Mouse (Mus musculus) midbrain, embryonic 10.5 days (tissue): Measurements from ENCODE around the gene Sec61a2. TPM values are rescaled to one million over a fixed set of nuclear protein-coding genes. Genes with fewer than 3 reads are reported as not detected.

Source experiments
- DNase-seq: peaks from one replicate; pipeline ENCODE4 v3.0.0-alpha.2; 2017; ENCODE audit warnings: low spot score
- H3K27ac ChIP-seq: fragments of 300-500 bp; sonication (generic); replicated peaks from 2 replicates; pipeline ENCODE4 v1.5.1; 2016; ENCODE audit warnings: mild to moderate bottlenecking
- H3K27me3 ChIP-seq: fragments of 300-500 bp; sonication (generic); 2 replicates; pipeline ENCODE4 v1.6.1; 2016; ENCODE audit warnings: low read depth, mild to moderate bottlenecking; ENCODE audit not compliant: poor library complexity, severe bottlenecking
- H3K36me3 ChIP-seq: fragments of 300-500 bp; sonication (generic); 2 replicates; pipeline ENCODE4 v1.6.1; 2016; ENCODE audit warnings: mild to moderate bottlenecking, moderate library complexity
- H3K4me1 ChIP-seq: fragments of 300-500 bp; sonication (generic); 2 replicates; pipeline ENCODE4 v1.6.1; 2016
- H3K4me3 ChIP-seq: fragments of 300-500 bp; sonication (generic); 2 replicates; pipeline ENCODE4 v1.5.1; 2016; ENCODE audit warnings: mild to moderate bottlenecking, moderate library complexity
- H3K9me3 ChIP-seq: fragments of 300-500 bp; sonication (generic); replicated peaks from 2 replicates; pipeline ENCODE4 v1.6.1; 2016; ENCODE audit warnings: mild to moderate bottlenecking
- WGBS: fragments of 180-500 bp; shearing (Covaris S2); methylation state at CpG from one replicate; pipeline ENCODE4 v1.1.7; 2016; 5-methylcytosine and 5-hydroxymethylcytosine counted together
- polyA plus RNA-seq: library from polyadenylated mRNA; unstranded; fragments of >200 nt; fragmentation: Nextera tagmentation; extraction: Ambion mirVana; gene quantifications from 2 replicates; pipeline ENCODE4 v1.2.1, GENCODE M21; 2016

Sec61a2 gene
- 91.0 and 91.6 TPM in 2 replicates for polyA plus RNA-seq

DNA sequence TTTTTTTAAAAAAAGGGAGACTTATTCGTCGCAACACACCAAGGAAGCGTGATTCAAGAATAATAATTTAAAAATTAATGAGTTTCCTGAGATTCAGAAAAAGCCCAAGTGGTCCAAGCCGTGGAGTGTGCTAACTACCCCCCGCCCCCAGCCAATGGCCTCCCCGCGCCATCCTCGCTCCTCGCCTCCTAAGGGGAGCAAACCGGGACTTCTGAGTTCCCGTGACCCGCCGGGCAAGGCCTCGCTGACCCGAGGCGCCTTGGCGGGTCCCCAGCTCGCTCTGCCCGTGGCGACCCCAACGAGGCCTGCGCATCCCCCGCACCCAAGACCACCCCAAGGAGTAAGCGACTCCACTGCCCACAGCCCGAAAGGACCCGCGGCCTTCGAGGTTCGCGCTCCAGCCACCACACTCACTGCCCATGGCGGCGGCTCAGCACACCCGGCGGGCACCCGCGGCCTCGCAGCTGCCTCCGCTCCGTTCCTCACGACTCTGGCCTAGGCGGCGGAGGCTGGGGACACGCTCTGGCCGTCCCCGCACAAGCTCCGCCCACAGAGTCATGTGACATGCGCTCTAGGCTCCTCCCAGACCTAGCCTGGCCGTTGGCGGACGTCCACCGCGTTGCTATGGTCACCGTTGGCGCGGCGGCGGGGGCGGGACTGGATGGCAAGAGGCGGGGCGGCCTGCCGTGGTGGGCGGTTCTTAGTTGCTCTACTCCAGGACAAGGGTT, at the start of gene Sec61a2:
TSS of gene Sec61a2 (minus strand) at position 590 of the 728 bp plus-strand sequence.
- no peaks in the 10 kb centered on the region for H3K27me3 ChIP-seq
- peak within 1 kb of the TSS; percentile 96 for H3K27ac ChIP-seq
- DNase-seq: peak; percentile 100
- H3K4me3 ChIP-seq: peak within 1 kb of the TSS; percentile 86
- peaks cover 10% of the 10 kb centered on the region for H3K4me1 ChIP-seq
- H3K9me3 ChIP-seq: no peaks in the 10 kb centered on the region
- H3K36me3 ChIP-seq: peaks cover 43% of the 10 kb centered on the region
- WGBS: under 1% methylated on average over 62 of the region's 62 CpGs

DNA sequence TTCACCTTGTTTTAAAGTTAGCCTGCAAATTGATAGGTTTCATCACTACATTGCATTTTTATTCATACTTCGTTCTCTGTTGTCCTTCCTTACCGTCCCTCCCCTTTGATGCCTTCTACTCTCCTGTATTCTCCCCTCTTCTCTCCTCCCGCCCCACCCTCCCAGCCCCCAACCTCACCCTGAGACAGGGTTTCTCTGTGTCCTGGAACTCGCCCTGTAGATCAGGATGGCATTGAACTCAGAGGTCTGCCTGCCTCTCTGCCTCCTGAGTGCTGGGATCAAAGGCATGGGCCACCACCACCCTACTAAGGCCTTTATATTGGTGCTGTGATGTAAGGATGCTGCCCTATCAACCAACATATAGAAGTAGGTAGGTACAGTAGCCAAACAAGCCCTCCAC, 47.8 kb upstream of the Sec61a2 start:
- WGBS: 40% methylated on average over 4 of the region's 4 CpGs
- no peaks in the 10 kb centered on the region for H3K27me3 ChIP-seq
- no peak overlapping the region for H3K27ac ChIP-seq
- DNase-seq: no peak
- peak overlapping the region; percentile 73 for H3K4me3 ChIP-seq
- peaks cover 10% of the 10 kb centered on the region for H3K4me1 ChIP-seq
- no peaks in the 10 kb centered on the region for H3K9me3 ChIP-seq
- no peaks in the 10 kb centered on the region for H3K36me3 ChIP-seq

DNA sequence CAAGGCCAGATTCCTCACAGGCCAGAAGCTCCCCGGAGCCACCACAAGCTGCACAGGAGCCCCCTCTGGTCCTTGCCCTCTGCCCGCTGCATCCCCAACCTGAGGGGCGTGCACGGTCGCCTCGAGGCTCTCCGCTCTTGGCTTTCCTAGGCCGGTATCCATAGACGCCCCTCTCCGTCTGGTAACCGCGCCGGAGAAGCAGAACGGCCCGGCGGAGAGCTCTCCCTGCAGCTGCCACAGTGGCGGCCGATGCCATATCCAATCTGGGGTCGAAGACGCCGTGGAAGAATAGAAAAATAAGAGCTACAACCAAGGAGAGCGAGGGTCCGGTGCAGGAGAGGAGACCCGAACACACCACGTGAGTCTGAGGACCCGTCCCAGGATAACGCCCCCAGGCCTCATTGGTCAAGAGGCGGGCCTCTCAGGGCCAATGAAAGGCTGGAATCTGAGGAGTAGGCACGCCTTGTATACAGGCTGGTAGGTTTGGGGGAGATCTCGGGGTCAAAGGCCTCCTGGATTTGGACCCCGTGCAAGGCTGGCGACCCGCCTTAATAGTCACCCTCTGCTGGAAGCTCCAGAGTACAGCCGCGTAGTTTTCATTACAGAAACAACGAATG, 47.3 kb upstream of the Sec61a2 start, which contains the start of gene Dhtkd1:
TSS of gene Dhtkd1 (minus strand) at position 377 of the 617 bp plus-strand sequence.
- peak; percentile 78 for DNase-seq
- WGBS: under 1% methylated on average over 36 of the region's 36 CpGs
- peaks cover 10% of the 10 kb centered on the region for H3K4me1 ChIP-seq
- H3K36me3 ChIP-seq: no peaks in the 10 kb centered on the region
- H3K27ac ChIP-seq: peak within 1 kb of the TSS; percentile 84
- H3K9me3 ChIP-seq: no peaks in the 10 kb centered on the region
- no peaks in the 10 kb centered on the region for H3K27me3 ChIP-seq
- H3K4me3 ChIP-seq: peak within 1 kb of the TSS; percentile 73

DNA sequence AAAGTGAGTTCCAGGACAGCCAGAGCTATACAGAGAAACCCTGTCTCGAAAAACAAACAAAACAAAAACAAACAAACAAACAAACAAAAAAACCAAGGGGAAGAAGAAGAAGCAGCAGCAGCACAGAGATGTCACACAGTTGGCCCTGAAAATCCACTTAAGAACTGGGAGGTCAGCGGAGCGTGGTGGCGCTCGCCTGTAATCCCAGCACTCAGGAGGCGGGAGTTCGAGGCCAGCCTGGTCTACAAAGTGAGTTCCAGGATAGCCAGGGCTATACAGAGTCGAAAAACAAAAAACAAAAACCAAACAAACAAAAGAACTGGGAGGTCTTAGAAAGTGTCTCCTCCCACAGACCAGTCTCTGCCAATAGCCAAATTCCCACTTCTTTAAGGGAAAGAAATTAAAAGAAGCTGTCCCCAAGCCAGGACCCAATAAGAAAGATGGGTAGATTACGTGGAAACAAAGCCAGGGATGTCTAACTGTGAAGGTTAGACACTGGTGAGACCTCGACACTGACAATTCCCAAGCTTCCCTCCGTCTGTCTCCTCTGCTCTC, 46.7 kb upstream of the Sec61a2 start:
- 56% methylated on average over 11 of the region's 11 CpGs for WGBS
- Histone ChIP-seq H3K27ac (peak overlapping the region; percentile 84), H3K4me3 (peak overlapping the region; percentile 73), H3K9me3 (no peaks in the 10 kb centered on the region), H3K36me3 (no peaks in the 10 kb centered on the region), H3K27me3 (no peaks in the 10 kb centered on the region), H3K4me1 (peaks cover 10% of the 10 kb centered on the region)
- DNase-seq: no peak

DNA sequence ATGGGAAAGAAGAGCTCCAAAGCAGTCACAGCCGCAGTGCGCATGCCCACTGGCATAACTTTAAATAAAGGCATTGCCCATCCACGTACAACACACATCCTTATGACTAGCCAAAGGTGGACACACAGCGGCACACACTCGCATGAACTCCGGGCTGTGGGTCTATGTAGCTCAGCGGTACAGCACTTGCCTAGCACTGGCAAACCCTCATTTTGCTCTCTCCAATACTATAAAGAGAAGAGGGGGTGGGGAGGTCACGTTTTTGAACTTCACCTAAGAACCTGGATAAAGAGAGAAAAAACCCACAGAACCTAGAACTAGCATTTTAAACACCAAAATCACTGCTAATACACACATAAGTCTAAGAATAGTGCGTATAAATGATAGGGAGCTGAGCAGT, 45.7 kb upstream of the Sec61a2 start:
- no peak for DNase-seq
- 93% methylated on average over 9 of the region's 9 CpGs for WGBS
- Histone ChIP-seq H3K9me3 (no peaks in the 10 kb centered on the region), H3K27ac (no peak overlapping the region), H3K36me3 (no peaks in the 10 kb centered on the region), H3K27me3 (no peaks in the 10 kb centered on the region), H3K4me3 (no peak overlapping the region), H3K4me1 (peaks cover 10% of the 10 kb centered on the region)

DNA sequence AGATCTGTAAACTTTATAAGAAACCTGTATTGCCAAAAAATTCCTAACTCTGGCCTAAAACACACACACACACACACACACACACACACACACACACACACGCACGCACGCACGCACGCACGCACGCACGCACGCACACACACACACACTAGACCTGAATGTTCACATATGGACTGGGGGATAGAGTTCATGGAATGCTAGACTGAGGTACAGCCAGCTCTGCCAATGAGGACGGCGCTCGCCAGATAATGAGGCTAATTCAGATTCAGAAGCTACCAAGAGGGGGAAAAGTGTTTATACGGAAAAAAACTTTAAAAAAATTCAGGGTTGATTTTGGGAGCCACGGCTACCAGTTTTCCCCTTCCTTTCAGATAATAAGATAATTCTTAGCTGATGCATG, 44.7 kb upstream of the Sec61a2 start:
- H3K4me3 ChIP-seq: no peak overlapping the region
- no peak overlapping the region for H3K27ac ChIP-seq
- no peaks in the 10 kb centered on the region for H3K9me3 ChIP-seq
- 89% methylated on average over 14 of the region's 14 CpGs for WGBS
- peaks cover 10% of the 10 kb centered on the region for H3K4me1 ChIP-seq
- H3K27me3 ChIP-seq: no peaks in the 10 kb centered on the region
- no peaks in the 10 kb centered on the region for H3K36me3 ChIP-seq
- no peak for DNase-seq

DNA sequence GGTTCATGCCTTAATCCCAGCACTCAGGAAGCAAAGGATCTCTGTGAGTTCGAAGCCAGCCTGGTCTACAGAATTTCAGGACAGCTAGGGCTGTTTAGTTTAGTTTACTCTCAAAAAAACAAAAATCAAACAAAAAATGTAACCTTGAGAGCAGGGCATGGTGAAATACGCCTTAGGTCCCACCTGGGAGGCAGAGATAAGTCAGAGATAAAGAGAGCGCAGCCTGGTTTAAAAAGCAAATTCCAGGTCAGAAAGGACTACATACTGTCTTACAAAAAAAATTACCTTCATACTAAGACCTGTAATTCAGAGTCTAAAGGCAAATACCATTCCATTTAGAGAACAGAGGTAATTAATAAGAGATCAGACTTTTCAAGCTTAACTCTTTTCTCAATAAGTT, 44.1 kb upstream of the Sec61a2 start:
- H3K9me3 ChIP-seq: no peaks in the 10 kb centered on the region
- peaks cover 10% of the 10 kb centered on the region for H3K4me1 ChIP-seq
- no peak overlapping the region for H3K4me3 ChIP-seq
- H3K27ac ChIP-seq: no peak overlapping the region
- no peaks in the 10 kb centered on the region for H3K27me3 ChIP-seq
- no peaks in the 10 kb centered on the region for H3K36me3 ChIP-seq
- 96% methylated on average over 3 of the region's 3 CpGs for WGBS
- DNase-seq: no peak

DNA sequence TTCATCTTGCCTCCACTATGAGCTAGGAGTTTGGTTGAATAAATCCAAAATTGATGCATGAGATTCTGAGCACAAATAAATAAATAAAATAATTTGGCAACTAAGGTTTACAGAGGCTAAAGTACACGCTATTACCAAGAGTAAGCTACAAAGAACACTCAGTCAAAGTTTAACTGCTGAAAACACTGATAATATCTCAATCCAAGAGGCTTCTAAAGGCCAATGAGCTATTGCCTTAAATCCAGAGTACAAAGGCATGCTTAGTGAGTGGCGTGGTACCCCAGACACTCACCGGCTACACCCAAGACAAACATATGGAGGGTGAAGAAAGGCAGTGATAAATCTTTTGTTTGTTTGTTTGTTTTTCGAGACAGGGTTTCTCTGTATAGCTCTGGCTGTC, 41.3 kb upstream of the Sec61a2 start:
- H3K9me3 ChIP-seq: no peaks in the 10 kb centered on the region
- no peak for DNase-seq
- WGBS: 92% methylated on average over 4 of the region's 4 CpGs
- no peak overlapping the region for H3K4me3 ChIP-seq
- no peaks in the 10 kb centered on the region for H3K36me3 ChIP-seq
- no peak overlapping the region for H3K27ac ChIP-seq
- no peaks in the 10 kb centered on the region for H3K27me3 ChIP-seq
- H3K4me1 ChIP-seq: no peaks in the 10 kb centered on the region

DNA sequence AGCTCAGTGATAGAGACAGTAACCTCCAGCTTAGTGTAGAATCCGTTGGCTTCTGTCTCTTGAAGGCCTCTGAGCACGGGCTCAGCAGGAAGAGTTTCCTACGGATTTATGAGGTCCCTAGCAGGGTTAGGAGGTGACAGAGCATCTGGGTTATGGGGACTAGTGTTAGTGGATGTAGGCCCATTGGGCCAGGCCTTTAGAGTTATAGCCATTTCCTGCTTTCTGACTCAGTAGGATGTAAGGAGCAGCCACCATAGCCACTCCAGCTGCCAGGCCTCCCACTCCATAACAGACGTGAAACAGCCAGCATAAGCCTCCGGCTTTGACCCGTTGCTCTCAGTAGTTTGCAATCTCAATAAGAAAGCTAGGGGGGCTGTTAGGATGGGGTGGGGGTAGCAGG, 40.8 kb upstream of the Sec61a2 start:
- H3K27me3 ChIP-seq: no peaks in the 10 kb centered on the region
- no peak for DNase-seq
- no peaks in the 10 kb centered on the region for H3K36me3 ChIP-seq
- WGBS: 81% methylated on average over 6 of the region's 6 CpGs
- H3K4me1 ChIP-seq: no peaks in the 10 kb centered on the region
- H3K27ac ChIP-seq: no peak overlapping the region
- no peak overlapping the region for H3K4me3 ChIP-seq
- no peaks in the 10 kb centered on the region for H3K9me3 ChIP-seq

DNA sequence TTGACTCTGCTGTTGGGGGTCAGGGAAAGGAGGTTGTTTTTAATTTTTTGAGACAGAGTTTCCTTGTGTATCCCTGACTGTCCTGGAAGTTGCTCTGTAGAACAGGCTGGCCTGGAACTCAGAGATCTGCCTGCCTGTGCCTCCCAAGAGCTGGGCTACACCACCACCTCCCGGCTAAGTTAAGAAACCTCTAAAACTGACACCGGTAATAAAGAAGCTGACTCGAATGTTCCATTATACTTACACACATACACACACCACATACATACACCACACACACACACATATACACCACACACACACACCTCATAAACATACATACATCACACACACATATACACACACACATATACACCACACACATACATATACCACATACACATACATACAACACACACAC, 39.7 kb upstream of the Sec61a2 start:
- Histone ChIP-seq H3K4me3 (no peak overlapping the region), H3K9me3 (no peaks in the 10 kb centered on the region), H3K27ac (no peak overlapping the region), H3K36me3 (peaks cover 7% of the 10 kb centered on the region; the same call in 1 of the 2 replicates), H3K27me3 (no peaks in the 10 kb centered on the region), H3K4me1 (no peaks in the 10 kb centered on the region)
- DNase-seq: no peak
- WGBS: 90% methylated on average over 3 of the region's 3 CpGs

DNA sequence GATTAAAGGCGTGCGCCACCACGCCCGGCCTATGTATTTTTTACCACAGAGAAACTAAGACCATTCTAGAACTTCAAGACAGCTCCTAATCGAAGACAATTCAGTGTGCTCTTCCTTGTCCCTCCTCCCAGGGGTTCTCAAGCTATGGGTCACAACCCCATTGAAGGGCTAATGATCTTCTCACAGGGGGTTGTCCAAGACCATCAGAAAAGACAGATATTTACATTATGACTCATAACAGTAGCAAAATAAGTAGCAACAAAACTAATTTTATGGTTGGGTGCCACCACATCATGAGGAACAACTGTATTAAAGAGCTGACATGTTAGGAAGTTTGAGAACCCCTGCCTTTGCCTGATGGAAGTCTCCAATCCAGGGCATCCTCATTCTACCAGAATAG, 36.7 kb upstream of the Sec61a2 start:
- H3K4me1 ChIP-seq: no peaks in the 10 kb centered on the region
- H3K9me3 ChIP-seq: no peaks in the 10 kb centered on the region
- H3K27me3 ChIP-seq: no peaks in the 10 kb centered on the region
- no peak overlapping the region for H3K4me3 ChIP-seq
- DNase-seq: no peak
- no peak overlapping the region for H3K27ac ChIP-seq
- H3K36me3 ChIP-seq: peaks cover 33% of the 10 kb centered on the region
- WGBS: 93% methylated on average over 5 of the region's 5 CpGs

DNA sequence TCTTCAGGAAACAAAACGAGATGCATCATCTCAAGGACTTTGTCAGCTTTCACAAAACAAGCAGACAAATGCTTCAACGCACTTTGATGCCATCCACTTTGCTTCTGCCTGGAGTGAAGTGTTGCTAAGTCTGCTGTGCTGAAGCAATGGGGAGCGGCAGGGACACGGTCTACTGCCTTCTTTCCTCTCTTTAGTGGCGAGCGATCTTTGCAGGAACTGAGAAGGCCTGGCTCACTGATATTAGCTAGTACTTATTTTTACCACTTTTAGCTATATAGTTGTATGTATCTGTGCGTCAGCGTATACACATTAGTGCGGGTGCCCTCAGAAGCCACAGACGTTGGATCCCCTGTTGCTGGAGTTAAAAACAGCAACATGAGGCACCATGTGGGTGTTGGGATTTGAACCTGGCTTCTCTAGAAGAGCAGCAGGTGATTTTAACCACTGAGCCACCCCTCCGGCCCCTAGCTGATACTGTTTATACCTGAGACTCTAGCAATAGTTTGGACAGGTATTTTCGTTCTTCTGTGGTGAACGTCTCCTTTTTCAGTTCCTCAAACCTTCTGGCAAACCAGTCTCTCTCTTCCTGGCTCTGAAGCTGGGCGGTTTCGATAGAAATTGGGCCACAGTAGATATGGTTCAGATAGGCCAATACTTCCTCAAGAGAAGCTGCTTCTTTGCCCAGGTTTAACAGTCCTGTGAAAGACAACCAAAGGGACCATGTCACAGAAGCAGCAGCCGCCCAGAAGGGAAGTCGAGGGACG, 35.2 kb upstream of the Sec61a2 start:
- DNase-seq: no peak
- Histone ChIP-seq H3K27ac (no peak overlapping the region), H3K36me3 (peaks cover 33% of the 10 kb centered on the region), H3K9me3 (no peaks in the 10 kb centered on the region), H3K4me1 (no peaks in the 10 kb centered on the region), H3K4me3 (no peak overlapping the region), H3K27me3 (no peaks in the 10 kb centered on the region)
- WGBS: 92% methylated on average over 18 of the region's 18 CpGs
